Mouse (Mus musculus) G1E (cell line): ENCODE results near the gene 2900011O08Rik. TPM values are rescaled to one million over a fixed set of nuclear protein-coding genes. Genes with fewer than 3 reads are reported as not detected.

Source experiments
- ATAC-seq: 2 replicates; pipeline ENCODE4 v1.8.0; 2016; ENCODE audit warnings: mild to moderate bottlenecking; ENCODE audit not compliant: insufficient number of reproducible peaks, poor library complexity, low FRiP score, severe bottlenecking; ENCODE audit errors: extremely low read depth
- DNase-seq: peaks from one replicate; pipeline ENCODE4 v3.0.0; 2012; ENCODE audit warnings: low spot score
- H3K27me3 ChIP-seq: 2 replicates; pipeline ENCODE4 v1.6.1; 2012; ENCODE audit warnings: mild to moderate bottlenecking, low read length, inconsistent platforms; ENCODE audit not compliant: insufficient read depth
- H3K36me3 ChIP-seq: replicated peaks from 2 replicates; pipeline ENCODE3; 2012; ENCODE audit warnings: mild to moderate bottlenecking, inconsistent platforms
- H3K4me1 ChIP-seq: 2 replicates; pipeline ENCODE4 v1.6.1; 2012; ENCODE audit warnings: low read depth, low read length, inconsistent platforms, mixed read lengths; ENCODE audit not compliant: insufficient read depth
- H3K4me3 ChIP-seq: 2 replicates; pipeline ENCODE4 v1.5.1; 2012; ENCODE audit warnings: low read depth, mild to moderate bottlenecking, inconsistent platforms, low read length, moderate library complexity, mixed read lengths
- H3K9me3 ChIP-seq: replicated peaks from 2 replicates; pipeline ENCODE4 v1.6.1; 2012; ENCODE audit warnings: inconsistent platforms
- CTCF ChIP-seq: IDR thresholded peaks from 2 replicates; pipeline ENCODE4 v1.5.1; 2012; ENCODE audit warnings: low read depth, low read length, inconsistent platforms, mixed read lengths
- GATA1 ChIP-seq: IDR thresholded peaks from 2 replicates; pipeline ENCODE4 v1.6.1; 2012; ENCODE audit warnings: borderline replicate concordance, low read length, inconsistent platforms, mixed read lengths
- GATA2 ChIP-seq: IDR thresholded peaks from 2 replicates; pipeline ENCODE4 v1.6.1; 2012; ENCODE audit warnings: low read depth, low read length, inconsistent platforms, borderline replicate concordance
- POLR2AphosphoS5 ChIP-seq: IDR thresholded peaks from 2 replicates; pipeline ENCODE4 v1.6.1; 2012; ENCODE audit warnings: low read depth, low read length, inconsistent platforms; ENCODE audit not compliant: insufficient replicate concordance
- TAL1 ChIP-seq: conservative IDR thresholded peaks from 2 replicates; pipeline ENCODE4 v1.6.1; 2012; ENCODE audit warnings: low read depth, low read length, inconsistent platforms, mixed read lengths
- polyA plus RNA-seq: library from polyadenylated mRNA; stranded (reverse); fragments of >175 nt; gene quantifications from 2 replicates; pipeline ENCODE4 v1.2.3, GENCODE M21; 2012
- total RNA-seq, 2 experiments: library from RNA; stranded (forward) in 1 of 2; stranded (reverse) in 1 of 2; fragments of 200-1000 nt in 1 of 2; fragments of >200 nt in 1 of 2; fragmentation: Nextera tagmentation in 1 of 2; gene quantifications; 2 replicates each; pipeline ENCODE4 v1.2.3; 2014 to 2017

2900011O08Rik gene
- total and polyA plus RNA-seq, 3 experiments: 0.05 TPM; not detected in 2

DNA sequence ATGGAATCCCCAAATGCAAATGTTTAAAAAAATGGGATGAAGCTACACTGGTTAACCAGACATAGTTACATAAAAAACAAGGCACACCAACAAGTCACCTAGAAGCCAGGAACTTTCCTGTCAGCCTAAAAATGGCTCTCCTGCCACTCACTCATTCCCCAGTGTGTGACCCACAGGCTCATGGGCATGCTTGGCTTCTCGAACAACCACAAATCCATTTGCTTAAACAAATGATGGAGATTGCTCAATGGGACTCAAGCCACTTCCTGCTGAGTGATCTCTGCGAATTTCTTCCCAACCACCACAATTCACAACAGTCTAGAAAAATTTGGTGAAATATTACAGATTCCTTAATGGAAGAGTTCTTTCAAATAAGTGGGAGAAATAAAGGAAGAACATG is 124.5 kb downstream of the 2900011O08Rik start:
- no peak for DNase-seq
- TF ChIP-seq TAL1 (no peak), CTCF (no peak), GATA1 (no peak), GATA2 (no peak), POLR2AphosphoS5 (no peak)

DNA sequence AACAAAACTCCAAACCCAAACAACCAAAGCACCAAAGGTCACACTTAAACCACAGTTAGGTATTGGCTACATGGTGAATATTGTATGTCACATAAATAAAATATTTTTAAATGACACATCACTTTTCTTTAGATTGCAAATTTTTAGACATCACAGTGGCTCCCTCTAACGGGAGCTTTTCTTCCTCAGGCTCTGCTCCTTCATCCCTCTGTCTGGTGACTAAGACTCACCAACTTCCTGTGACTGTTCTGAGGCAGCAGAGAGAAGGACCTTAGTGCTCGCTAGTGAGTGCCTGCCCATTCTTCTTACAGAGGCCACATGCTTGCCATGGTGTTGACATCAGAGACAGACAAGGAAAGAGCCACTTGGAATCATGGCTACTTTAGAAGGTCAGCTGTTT is 125.7 kb downstream of the 2900011O08Rik start:
- Histone ChIP-seq H3K36me3 (peaks cover 80% of the 10 kb centered on the region), H3K27me3 (no peaks in the 10 kb centered on the region), H3K4me1 (no peaks in the 10 kb centered on the region; the same call in 1 of the 2 replicates), H3K4me3 (no peak overlapping the region), H3K9me3 (no peaks in the 10 kb centered on the region)
- TF ChIP-seq POLR2AphosphoS5: no peak
- no peak for TF ChIP-seq CTCF
- no peak for DNase-seq
- no peak for ATAC-seq

More for the DNA sequence above, 124.5 kb downstream of the 2900011O08Rik start:
- no peaks in the 10 kb centered on the region for H3K27me3 ChIP-seq
- peaks cover 68% of the 10 kb centered on the region for H3K36me3 ChIP-seq
- H3K4me3 ChIP-seq: no peak overlapping the region
- no peaks in the 10 kb centered on the region; the same call in 1 of the 2 replicates for H3K4me1 ChIP-seq
- H3K9me3 ChIP-seq: no peaks in the 10 kb centered on the region
- ATAC-seq: no peak

DNA sequence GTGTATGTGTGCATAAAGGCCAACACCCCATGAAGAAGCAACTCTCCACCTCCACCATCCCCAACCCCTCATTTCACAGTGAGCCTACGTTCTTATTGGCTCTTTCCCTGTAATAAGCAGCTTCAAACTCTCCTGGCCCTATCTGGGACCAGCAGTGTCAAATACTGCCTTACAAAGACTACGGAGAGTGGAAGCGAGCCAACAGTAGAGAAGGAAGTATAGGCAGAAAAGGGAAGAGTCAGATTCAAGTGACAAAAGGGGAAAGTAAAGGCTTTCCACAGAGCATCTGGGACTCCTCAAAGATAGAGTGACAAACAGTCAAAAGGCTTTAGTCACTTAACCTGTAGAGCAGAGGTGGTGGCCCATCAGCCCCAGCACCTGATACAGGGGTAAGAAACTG is 126.3 kb downstream of the 2900011O08Rik start:
- no peaks in the 10 kb centered on the region for H3K27me3 ChIP-seq
- H3K4me3 ChIP-seq: no peak overlapping the region
- H3K4me1 ChIP-seq: no peaks in the 10 kb centered on the region; the same call in 1 of the 2 replicates
- peaks cover 87% of the 10 kb centered on the region for H3K36me3 ChIP-seq
- no peaks in the 10 kb centered on the region for H3K9me3 ChIP-seq
- TF ChIP-seq GATA2: no peak
- no peak for ATAC-seq
- no peak for DNase-seq

DNA sequence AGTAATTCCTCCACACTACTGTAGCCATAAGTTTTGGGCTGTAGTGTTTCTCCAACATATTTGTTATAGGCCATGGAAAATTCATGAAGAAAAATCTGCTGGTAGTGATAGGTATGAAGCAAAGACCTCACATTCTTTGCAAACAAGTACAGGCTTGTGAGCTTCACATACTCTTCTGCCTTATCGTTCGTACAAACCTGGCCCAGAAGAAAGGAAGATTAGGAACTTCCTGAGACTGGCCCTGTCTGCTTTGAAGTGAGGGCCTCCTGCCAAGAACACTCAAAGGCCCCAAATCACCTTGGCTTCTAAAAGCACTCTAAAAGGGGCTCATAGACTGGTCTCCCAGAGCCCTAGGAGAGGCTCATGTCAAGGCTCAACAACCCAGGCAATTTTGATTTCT is 130.9 kb downstream of the 2900011O08Rik start:
- Histone ChIP-seq H3K9me3 (no peaks in the 10 kb centered on the region), H3K4me3 (no peak overlapping the region), H3K36me3 (peaks cover 83% of the 10 kb centered on the region), H3K27me3 (no peaks in the 10 kb centered on the region), H3K4me1 (no peaks in the 10 kb centered on the region)
- DNase-seq: no peak
- no peak for TF ChIP-seq TAL1
- TF ChIP-seq CTCF: no peak
- TF ChIP-seq GATA1: no peak
- TF ChIP-seq GATA2: no peak
- ATAC-seq: no peak

DNA sequence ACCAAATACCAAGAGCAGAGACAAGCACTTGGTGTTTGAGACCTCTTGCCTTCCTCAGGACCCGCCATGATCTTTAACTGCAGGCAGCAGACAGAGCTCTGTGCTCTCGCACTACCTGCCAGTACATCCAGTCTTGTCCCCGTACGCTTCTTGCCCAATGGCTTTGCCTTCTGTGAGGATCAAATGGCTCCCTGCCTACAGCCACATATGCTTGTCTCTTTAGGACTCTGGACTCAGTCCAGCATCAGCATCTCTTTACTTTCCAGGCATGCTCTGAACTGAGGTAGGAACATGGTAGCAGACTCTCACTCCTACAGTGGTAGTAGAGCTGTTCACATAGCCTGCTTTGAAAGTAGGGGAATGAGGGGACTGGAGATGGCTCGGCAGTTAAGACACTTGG is 134.5 kb downstream of the 2900011O08Rik start:
- H3K4me1 ChIP-seq: no peaks in the 10 kb centered on the region
- DNase-seq (no peak), ATAC-seq (no peak)
- no peaks in the 10 kb centered on the region for H3K9me3 ChIP-seq
- H3K4me3 ChIP-seq: no peak overlapping the region
- TF ChIP-seq TAL1: no peak
- TF ChIP-seq CTCF: no peak
- no peak for TF ChIP-seq GATA1
- TF ChIP-seq POLR2AphosphoS5: no peak
- TF ChIP-seq GATA2: no peak
- peaks cover 87% of the 10 kb centered on the region for H3K36me3 ChIP-seq
- no peaks in the 10 kb centered on the region for H3K27me3 ChIP-seq

DNA sequence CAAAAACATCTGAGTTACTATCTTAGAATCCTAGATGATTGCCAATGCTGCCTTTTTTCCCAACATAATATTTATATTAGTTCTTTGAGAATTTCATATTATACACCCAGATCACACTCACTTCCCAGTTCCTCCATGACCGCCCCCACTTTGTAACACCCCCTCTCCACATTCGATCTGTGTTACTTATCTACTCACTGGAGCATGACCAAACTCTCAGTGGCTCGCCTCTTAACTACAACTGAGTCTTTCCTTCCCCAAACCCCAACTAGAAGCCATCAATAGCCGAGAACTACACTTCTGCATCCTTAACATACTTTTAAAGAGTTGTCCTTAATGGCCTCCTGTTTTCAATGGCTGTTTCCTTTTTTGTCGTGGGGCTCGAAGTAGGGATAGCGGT is 135.2 kb downstream of the 2900011O08Rik start:
- H3K4me3 ChIP-seq: no peak overlapping the region
- peaks cover 85% of the 10 kb centered on the region for H3K36me3 ChIP-seq
- ATAC-seq (no peak), DNase-seq (no peak)
- no peak for TF ChIP-seq GATA1
- TF ChIP-seq POLR2AphosphoS5: no peak
- TF ChIP-seq TAL1: no peak
- H3K27me3 ChIP-seq: no peaks in the 10 kb centered on the region
- H3K9me3 ChIP-seq: no peaks in the 10 kb centered on the region
- H3K4me1 ChIP-seq: no peaks in the 10 kb centered on the region

DNA sequence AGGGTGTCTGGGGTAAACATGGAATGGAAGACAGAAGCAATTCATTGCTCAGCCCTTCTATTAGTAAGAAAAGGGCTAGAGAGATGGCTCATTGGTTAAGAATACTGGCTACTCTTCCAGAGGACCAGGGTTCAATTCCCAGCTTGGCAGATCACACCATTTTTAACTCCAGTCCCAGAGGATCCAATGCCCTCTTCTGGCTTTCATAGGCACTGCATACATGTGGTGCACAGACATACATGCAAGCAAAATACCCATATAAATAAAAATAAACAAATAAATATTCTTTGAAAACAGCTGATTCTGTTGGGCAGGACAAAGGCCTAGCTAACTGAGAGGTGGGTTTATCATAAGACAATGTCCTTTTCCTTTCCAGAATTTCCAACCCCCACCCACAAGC is 136.2 kb downstream of the 2900011O08Rik start:
- no peak for ATAC-seq
- TF ChIP-seq CTCF: no peak
- peaks cover 81% of the 10 kb centered on the region for H3K36me3 ChIP-seq

More for the DNA sequence above, 136.2 kb downstream of the 2900011O08Rik start:
- Histone ChIP-seq H3K27me3 (no peaks in the 10 kb centered on the region), H3K4me3 (no peak overlapping the region), H3K9me3 (no peaks in the 10 kb centered on the region), H3K4me1 (no peaks in the 10 kb centered on the region)
- no peak for DNase-seq
